Mouse (Mus musculus) E14TG2a.4 (cell line): Measurements from ENCODE around the gene Trio.

Experiments
- CTCF ChIP-seq: conservative IDR thresholded peaks from 2 replicates; pipeline ENCODE4 v1.5.1; 2014; ENCODE audit warnings: low read length
- NANOG ChIP-seq: IDR thresholded peaks from 2 replicates; pipeline ENCODE4 v1.6.1; 2014; ENCODE audit warnings: borderline replicate concordance, low read length, mixed read lengths

- TF ChIP-seq CTCF (no peak), NANOG (no peak)
Observed at GRCm38 (mm10) chr15:27753923-27754322, 271.7 kb downstream of the Trio start.
